Mouse (Mus musculus) embryonic facial prominence, embryonic 12.5 days (tissue): Measurements from ENCODE around the gene Exoc2. TPM values are rescaled to one million over a fixed set of nuclear protein-coding genes. Genes with fewer than 3 reads are reported as not detected.

ENCODE experiments used
- ATAC-seq: fragments of 200-750 bp; cut with Nextera tagmentation; 2 replicates; pipeline ENCODE4 v1.8.0; 2017; ENCODE audit not compliant: insufficient number of reproducible peaks, insufficient read depth, low FRiP score, low TSS enrichment
- H3K27ac ChIP-seq: fragments of 300-500 bp; sonication (generic); 2 replicates; pipeline ENCODE4 v1.5.1; 2016; ENCODE audit warnings: mild to moderate bottlenecking
- H3K27me3 ChIP-seq: fragments of 300-500 bp; sonication (generic); 2 replicates; pipeline ENCODE4 v1.6.1; 2016; ENCODE audit warnings: mild to moderate bottlenecking, moderate library complexity
- H3K36me3 ChIP-seq: fragments of 300-500 bp; sonication (generic); 2 replicates; pipeline ENCODE4 v1.6.1; 2016; ENCODE audit warnings: mild to moderate bottlenecking
- H3K4me1 ChIP-seq: fragments of 300-500 bp; sonication (generic); 2 replicates; pipeline ENCODE4 v1.6.1; 2016
- H3K4me2 ChIP-seq: fragments of 300-500 bp; sonication (generic); replicated peaks from 2 replicates; pipeline ENCODE4 v1.6.1; 2016; ENCODE audit warnings: mild to moderate bottlenecking, moderate library complexity
- H3K4me3 ChIP-seq: fragments of 300-500 bp; sonication (generic); 2 replicates; pipeline ENCODE4 v1.5.1; 2016; ENCODE audit warnings: mild to moderate bottlenecking
- H3K9ac ChIP-seq: fragments of 300-500 bp; sonication (generic); 2 replicates; pipeline ENCODE4 v1.6.1; 2016; ENCODE audit warnings: mild to moderate bottlenecking, moderate library complexity
- H3K9me3 ChIP-seq: fragments of 300-500 bp; sonication (generic); 2 replicates; pipeline ENCODE4 v1.6.1; 2016; ENCODE audit warnings: mild to moderate bottlenecking, moderate library complexity
- WGBS: fragments of 180-500 bp; shearing (Covaris S2); methylation state at CpG from one replicate; pipeline ENCODE4 v1.1.7; 2016; 5-methylcytosine and 5-hydroxymethylcytosine counted together
- polyA plus RNA-seq: library from polyadenylated mRNA; unstranded; fragments of >200 nt; fragmentation: Nextera tagmentation; extraction: Ambion mirVana; gene quantifications from 2 replicates; pipeline ENCODE4 v1.2.1, GENCODE M21; 2016

Gene Exoc2
- polyA plus RNA-seq, 1 experiment from 2014 or later: 40.8 TPM

DNA sequence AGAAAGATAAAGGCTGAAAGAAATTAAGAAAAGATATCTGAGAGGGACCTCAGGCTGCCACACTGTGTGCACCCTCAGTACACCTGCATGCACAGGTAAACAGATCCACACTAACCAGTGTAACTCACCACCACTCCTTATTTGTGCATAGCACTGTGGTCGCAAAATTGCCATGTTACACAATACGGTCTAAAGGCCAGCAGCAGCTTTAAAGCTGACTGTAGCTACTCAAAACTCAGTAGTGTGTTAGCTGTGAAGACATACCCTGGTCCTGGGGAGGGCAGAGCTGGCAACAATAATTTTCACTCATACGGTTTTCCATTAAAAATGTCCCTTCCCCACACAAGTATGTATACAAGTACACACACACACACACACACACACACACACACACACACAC, 133.2 kb downstream of the Exoc2 start:
- no peaks in the 10 kb centered on the region for H3K27me3 ChIP-seq
- no peak for ATAC-seq
- H3K4me2 ChIP-seq: no peak overlapping the region
- 94% methylated on average over 3 of the region's 3 CpGs for WGBS
- no peaks in the 10 kb centered on the region for H3K4me1 ChIP-seq
- no peak overlapping the region for H3K4me3 ChIP-seq
- no peaks in the 10 kb centered on the region for H3K9me3 ChIP-seq
- H3K36me3 ChIP-seq: peaks cover 16% of the 10 kb centered on the region; the same call in 1 of the 2 replicates
- no peak overlapping the region for H3K27ac ChIP-seq
- H3K9ac ChIP-seq: no peak overlapping the region

DNA sequence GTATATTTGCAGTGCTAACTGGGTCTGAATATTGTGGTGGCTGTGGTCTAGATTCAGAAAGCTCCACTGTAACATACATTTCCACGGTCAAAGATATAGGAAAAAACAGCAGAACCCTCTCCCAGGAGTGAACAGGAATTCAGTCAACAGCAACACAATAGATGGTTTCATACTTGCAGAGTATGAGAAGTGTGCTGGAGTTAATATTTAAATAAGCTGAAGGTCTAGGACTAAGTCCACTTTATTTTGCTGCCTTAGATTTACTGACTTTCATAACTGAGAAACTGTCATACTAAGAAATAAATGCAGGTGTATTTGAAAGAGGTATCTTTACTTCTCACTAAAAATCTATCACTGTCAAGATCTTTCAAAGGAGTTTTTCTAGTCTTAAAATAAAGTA, 137.6 kb downstream of the Exoc2 start:
- no peak for ATAC-seq
- H3K9me3 ChIP-seq: no peaks in the 10 kb centered on the region

GRCm38 (mm10) chr13:30834859-30835258, 139.0 kb downstream of the Exoc2 start:
- 85% methylated on average over 9 of the region's 9 CpGs for WGBS
- H3K27me3 ChIP-seq: no peaks in the 10 kb centered on the region
- no peak overlapping the region for H3K9ac ChIP-seq
- H3K4me1 ChIP-seq: no peaks in the 10 kb centered on the region
- H3K9me3 ChIP-seq: no peaks in the 10 kb centered on the region
- H3K4me3 ChIP-seq: no peak overlapping the region
- ATAC-seq: no peak
- H3K36me3 ChIP-seq: 0 out of 2 replicates have a peak, but pooled peaks cover 4% of the 10 kb centered on the region
- no peak overlapping the region for H3K27ac ChIP-seq
- no peak overlapping the region for H3K4me2 ChIP-seq

More for the DNA sequence above, 137.6 kb downstream of the Exoc2 start:
- 82% methylated on average over 1 of the region's 1 CpGs for WGBS
- H3K36me3 ChIP-seq: 0 out of 2 replicates have a peak, but pooled peaks cover 4% of the 10 kb centered on the region
- H3K27me3 ChIP-seq: no peaks in the 10 kb centered on the region
- no peak overlapping the region for H3K9ac ChIP-seq
- H3K4me2 ChIP-seq: no peak overlapping the region
- H3K27ac ChIP-seq: no peak overlapping the region
- no peaks in the 10 kb centered on the region for H3K4me1 ChIP-seq
- H3K4me3 ChIP-seq: no peak overlapping the region

GRCm38 (mm10) chr13:30834349-30834748, 139.5 kb downstream of the Exoc2 start:
- H3K9me3 ChIP-seq: no peaks in the 10 kb centered on the region
- no peak for ATAC-seq
- no peak overlapping the region for H3K27ac ChIP-seq
- no peaks in the 10 kb centered on the region for H3K27me3 ChIP-seq
- no peak overlapping the region for H3K4me2 ChIP-seq
- H3K4me3 ChIP-seq: no peak overlapping the region
- no peaks in the 10 kb centered on the region for H3K4me1 ChIP-seq
- 0 out of 2 replicates have a peak, but pooled peaks cover 1% of the 10 kb centered on the region for H3K36me3 ChIP-seq
- H3K9ac ChIP-seq: no peak overlapping the region
- WGBS: 81% methylated on average over 6 of the region's 6 CpGs

GRCm38 (mm10) chr13:30833476-30834149, 140.3 kb downstream of the Exoc2 start:
- ATAC-seq: no peak
- H3K36me3 ChIP-seq: no peaks in the 10 kb centered on the region
- no peaks in the 10 kb centered on the region for H3K9me3 ChIP-seq
- 74% methylated on average over 6 of the region's 6 CpGs for WGBS
- H3K9ac ChIP-seq: no peak overlapping the region
- no peak overlapping the region for H3K4me2 ChIP-seq
- no peaks in the 10 kb centered on the region for H3K4me1 ChIP-seq
- no peak overlapping the region for H3K27ac ChIP-seq
- no peak overlapping the region for H3K4me3 ChIP-seq
- no peaks in the 10 kb centered on the region for H3K27me3 ChIP-seq

GRCm38 (mm10) chr13:30831369-30831768, 142.5 kb downstream of the Exoc2 start:
- 76% methylated on average over 6 of the region's 6 CpGs for WGBS
- Histone ChIP-seq H3K36me3 (no peaks in the 10 kb centered on the region), H3K4me2 (no peak overlapping the region), H3K4me1 (no peaks in the 10 kb centered on the region), H3K4me3 (no peak overlapping the region), H3K27ac (no peak overlapping the region), H3K27me3 (no peaks in the 10 kb centered on the region), H3K9me3 (no peaks in the 10 kb centered on the region), H3K9ac (no peak overlapping the region)
- no peak for ATAC-seq

- Histone ChIP-seq H3K9me3 (no peaks in the 10 kb centered on the region), H3K4me1 (no peaks in the 10 kb centered on the region), H3K27me3 (no peaks in the 10 kb centered on the region), H3K27ac (no peak overlapping the region), H3K9ac (no peak overlapping the region), H3K36me3 (peaks cover 8% of the 10 kb centered on the region), H3K4me3 (no peak overlapping the region), H3K4me2 (no peak overlapping the region)
- 90% methylated on average over 7 of the region's 7 CpGs for WGBS
- ATAC-seq: no peak
These were observed 147.4 kb downstream of the Exoc2 start for GRCm38 (mm10) chr13:30826511-30826910.

GRCm38 (mm10) chr13:30824903-30825302, 149.0 kb downstream of the Exoc2 start:
- 74% methylated on average over 3 of the region's 3 CpGs for WGBS
- H3K4me1 ChIP-seq: no peaks in the 10 kb centered on the region
- ATAC-seq: no peak
- no peaks in the 10 kb centered on the region for H3K9me3 ChIP-seq
- H3K4me3 ChIP-seq: no peak overlapping the region
- H3K36me3 ChIP-seq: peaks cover 13% of the 10 kb centered on the region
- H3K27me3 ChIP-seq: no peaks in the 10 kb centered on the region
- H3K4me2 ChIP-seq: no peak overlapping the region
- no peak overlapping the region for H3K27ac ChIP-seq
- H3K9ac ChIP-seq: no peak overlapping the region

DNA sequence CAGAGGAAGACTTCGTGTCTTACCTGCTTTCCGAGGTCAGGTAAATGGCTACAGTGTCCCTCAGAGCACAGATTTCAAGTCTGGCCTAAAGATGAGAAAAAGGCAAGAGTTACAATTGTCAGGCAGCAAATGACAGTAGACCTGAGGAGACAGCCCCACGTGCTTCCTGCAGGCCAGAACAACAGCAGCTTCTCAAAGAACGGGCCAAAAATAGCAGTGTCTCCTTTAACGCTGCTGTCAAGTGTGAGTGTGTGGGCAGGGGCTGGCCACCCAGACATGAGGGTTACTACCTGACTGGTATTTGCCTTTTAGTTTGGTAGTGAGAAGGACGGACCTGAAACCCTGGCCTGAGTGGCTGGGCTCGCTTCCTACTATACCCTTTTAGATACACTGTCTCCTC, 153.3 kb downstream of the Exoc2 start:
- Histone ChIP-seq H3K36me3 (peaks cover 39% of the 10 kb centered on the region), H3K27ac (no peak overlapping the region), H3K4me3 (no peak overlapping the region), H3K4me1 (no peaks in the 10 kb centered on the region), H3K9ac (no peak overlapping the region), H3K27me3 (no peaks in the 10 kb centered on the region), H3K4me2 (no peak overlapping the region), H3K9me3 (no peaks in the 10 kb centered on the region)
- ATAC-seq: no peak
- 86% methylated on average over 7 of the region's 7 CpGs for WGBS

DNA sequence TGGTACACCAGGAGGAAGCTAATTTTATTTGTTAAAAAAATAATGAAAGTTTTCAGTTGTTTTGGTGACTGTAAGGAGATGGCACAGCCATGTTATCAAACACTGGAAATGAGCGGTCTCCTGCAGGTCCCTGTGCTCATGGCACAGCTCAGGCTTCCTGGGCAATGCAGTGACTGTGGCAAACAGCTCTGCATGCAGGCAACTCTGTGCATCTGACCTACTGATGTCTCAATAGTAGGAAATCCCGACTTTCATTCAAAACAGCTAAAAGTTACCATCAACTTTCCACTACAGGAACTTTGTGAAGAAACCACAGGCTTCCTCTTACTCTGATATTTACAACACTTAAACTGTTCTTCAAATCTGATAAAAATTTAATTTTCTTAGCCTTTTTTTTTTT, 154.0 kb downstream of the Exoc2 start:
- H3K9me3 ChIP-seq: no peaks in the 10 kb centered on the region
- no peak overlapping the region for H3K4me2 ChIP-seq
- no peak overlapping the region for H3K27ac ChIP-seq
- H3K4me3 ChIP-seq: no peak overlapping the region
- 89% methylated on average over 2 of the region's 2 CpGs for WGBS
- H3K36me3 ChIP-seq: peaks cover 41% of the 10 kb centered on the region
- H3K9ac ChIP-seq: no peak overlapping the region
- no peaks in the 10 kb centered on the region for H3K4me1 ChIP-seq
- H3K27me3 ChIP-seq: no peaks in the 10 kb centered on the region
- ATAC-seq: no peak

GRCm38 (mm10) chr13:30817436-30817835, 156.5 kb downstream of the Exoc2 start:
- no peak overlapping the region for H3K4me3 ChIP-seq
- H3K4me2 ChIP-seq: no peak overlapping the region
- H3K27ac ChIP-seq: no peak overlapping the region
- no peak overlapping the region for H3K9ac ChIP-seq
- peaks cover 50% of the 10 kb centered on the region for H3K36me3 ChIP-seq
- H3K27me3 ChIP-seq: no peaks in the 10 kb centered on the region
- no peaks in the 10 kb centered on the region for H3K9me3 ChIP-seq
- no peaks in the 10 kb centered on the region for H3K4me1 ChIP-seq
- WGBS: 90% methylated on average over 5 of the region's 5 CpGs
- no peak for ATAC-seq

DNA sequence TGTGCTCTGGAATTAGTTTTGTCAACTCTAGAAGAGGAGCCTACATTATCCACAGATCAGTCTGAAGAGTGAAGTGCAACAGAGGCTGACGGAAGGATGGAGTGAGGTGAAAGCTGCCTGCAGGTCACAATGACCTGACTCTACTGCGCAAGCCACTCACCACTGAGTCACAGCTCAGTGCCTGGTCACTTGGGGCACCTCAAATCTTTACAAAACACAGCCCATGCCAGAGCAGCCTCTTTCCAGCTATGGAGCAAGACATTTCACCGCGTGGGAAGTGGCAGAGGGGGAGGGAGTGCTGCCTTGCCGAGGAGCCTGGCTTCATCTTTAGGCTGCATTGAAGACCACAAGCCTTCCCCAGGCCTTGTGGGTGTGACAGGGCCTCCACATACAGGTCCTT, 159.6 kb downstream of the Exoc2 start:
- Histone ChIP-seq H3K9me3 (no peaks in the 10 kb centered on the region), H3K4me2 (no peak overlapping the region), H3K27ac (no peak overlapping the region), H3K9ac (no peak overlapping the region), H3K4me3 (no peak overlapping the region), H3K27me3 (no peaks in the 10 kb centered on the region), H3K4me1 (no peaks in the 10 kb centered on the region), H3K36me3 (peaks cover 37% of the 10 kb centered on the region)
- WGBS: 87% methylated on average over 5 of the region's 5 CpGs
- ATAC-seq: no peak
